Mouse (Mus musculus) kidney, adult 9 months (tissue): Measurements from ENCODE around the gene Ubr2.
A peak's percentile ranks its signal among the peaks of the same experiment; 100 is the strongest.

Experiments used
- DNase-seq: peaks from one replicate; pipeline ENCODE4 v3.0.0; 2022

Gene Ubr2

DNA sequence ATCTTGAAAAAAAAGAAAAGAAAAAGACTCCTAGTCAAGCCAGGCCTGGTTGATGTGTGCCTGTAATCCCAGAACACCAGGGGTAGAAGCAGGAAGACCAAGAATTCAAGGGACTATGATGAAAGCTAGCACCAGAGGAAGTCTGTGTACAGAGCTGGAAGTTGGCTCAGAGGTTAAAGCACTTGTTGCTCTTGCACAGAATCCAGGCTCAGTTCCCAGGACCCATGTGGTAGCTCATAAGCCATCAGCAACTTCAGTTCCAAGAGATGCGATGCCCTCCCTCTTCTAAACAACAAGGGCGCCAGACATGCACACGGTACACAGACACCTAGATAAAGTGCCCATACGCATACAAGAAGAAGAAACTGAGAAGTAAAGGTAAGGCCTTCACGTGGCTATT lies 8.0 kb downstream of the Ubr2 start:
- DNase-seq: no peak

DNA sequence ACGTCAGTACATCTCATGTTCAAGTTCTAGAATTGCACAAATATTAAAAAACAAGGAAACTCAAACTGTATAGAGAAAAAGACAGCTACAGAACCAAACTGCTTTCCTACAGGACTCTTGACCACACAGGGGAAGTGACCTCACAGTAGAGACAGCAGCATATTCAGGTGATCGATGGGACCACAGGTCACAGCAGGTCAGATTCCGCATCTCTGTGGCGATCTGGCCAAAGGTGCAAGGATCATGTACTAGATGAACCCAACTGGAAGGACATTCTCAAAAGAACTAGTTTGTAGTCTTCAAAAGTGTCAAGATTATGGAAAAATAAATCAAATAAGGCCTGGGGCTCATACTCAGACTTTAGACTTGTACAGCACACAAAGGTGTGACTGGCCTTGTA lies 11.5 kb downstream of the Ubr2 start:
- no peak for DNase-seq

DNA sequence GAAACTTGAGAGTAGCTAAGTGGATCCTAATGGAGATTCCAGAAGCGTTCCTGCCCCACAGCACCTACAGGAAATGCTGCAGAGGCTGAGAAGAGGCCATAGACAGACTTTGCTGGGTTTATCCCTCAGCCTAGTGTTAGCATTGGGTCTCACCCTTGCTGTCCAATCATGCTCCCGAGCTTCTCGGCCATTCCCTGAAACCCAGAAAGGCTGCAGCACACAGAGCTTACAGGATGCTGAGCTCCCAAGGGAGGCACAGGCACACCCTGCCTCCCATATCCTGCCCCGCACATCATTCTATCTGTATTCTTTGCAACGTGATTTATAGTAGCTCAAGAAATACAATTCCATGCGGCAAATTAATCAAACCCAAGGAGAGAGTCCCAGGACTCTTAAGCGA lies 13.9 kb downstream of the Ubr2 start:
- DNase-seq: no peak

DNA sequence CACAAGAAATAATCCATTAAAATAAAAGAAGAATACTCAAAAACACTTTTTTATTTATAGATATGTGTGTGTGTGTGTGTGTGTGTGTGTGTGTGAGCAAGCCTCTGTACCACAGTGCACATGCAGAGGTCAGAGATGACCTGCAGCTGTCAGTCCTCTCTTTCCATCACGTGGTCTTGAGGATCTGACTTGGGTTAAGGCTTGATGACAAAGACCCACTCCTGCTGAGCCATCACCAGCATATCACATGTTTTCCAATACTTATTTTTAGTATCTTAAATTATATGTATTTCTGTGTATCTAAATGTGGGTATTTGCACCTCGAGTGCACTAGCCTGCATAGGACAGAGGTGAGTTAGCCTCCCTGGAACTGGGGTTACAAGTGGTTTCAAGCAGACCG lies 14.7 kb downstream of the Ubr2 start:
- no peak for DNase-seq

DNA sequence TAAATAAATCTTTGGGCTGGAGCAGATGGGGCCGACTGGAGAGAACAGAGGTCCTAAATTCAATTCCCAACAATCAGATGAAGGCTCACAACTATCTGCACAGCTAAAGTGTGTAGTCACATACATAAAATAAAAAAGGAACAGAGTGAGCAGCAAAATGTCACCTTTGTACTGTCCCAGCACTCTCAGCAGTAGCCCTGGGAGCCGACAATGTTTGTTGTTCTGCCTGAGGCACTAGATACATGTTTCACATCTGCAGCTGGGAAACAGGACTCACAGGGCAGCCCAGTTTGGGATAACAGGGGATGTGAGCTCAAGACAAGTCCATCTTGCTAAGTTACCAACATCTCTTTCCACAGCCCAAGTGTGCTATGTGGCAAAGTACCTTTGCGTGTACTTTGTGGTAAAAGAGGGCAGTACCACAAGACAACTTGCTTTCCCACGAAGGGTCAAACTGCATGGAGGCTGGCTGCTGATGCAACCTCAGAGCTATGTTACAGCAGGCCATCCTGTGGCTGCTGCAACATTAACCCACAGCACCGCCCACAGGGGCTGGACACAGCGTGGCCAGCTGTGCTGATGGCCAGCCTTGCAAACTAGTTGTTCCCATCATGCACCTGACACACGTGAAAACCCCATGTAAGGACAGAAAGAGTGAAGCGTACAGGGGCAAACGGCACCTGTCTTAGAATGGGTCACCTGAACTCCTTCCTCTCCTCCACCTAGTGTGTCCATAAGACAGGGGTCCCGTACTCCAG lies 15.5 kb downstream of the Ubr2 start:
- DNase-seq: peak; percentile 57

DNA sequence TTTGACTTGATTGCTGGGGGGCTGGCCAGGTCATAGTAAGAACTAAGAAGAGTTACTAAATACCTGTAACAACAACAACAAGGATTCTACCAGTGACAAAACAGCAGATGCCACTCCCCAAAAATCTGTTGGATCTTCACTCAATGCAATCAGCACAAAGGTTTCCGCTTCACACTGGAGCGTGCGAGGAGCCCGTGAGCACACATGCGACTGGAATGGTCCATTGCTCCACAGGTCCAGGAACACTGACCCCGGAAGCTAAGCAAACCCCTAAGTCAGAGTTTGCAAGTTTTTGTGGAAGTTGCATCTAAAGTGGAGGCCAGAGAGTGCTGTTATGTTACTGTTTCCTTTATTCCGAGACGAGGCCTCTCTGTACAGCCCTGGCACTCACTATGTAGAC lies 16.7 kb downstream of the Ubr2 start:
- no peak for DNase-seq

DNA sequence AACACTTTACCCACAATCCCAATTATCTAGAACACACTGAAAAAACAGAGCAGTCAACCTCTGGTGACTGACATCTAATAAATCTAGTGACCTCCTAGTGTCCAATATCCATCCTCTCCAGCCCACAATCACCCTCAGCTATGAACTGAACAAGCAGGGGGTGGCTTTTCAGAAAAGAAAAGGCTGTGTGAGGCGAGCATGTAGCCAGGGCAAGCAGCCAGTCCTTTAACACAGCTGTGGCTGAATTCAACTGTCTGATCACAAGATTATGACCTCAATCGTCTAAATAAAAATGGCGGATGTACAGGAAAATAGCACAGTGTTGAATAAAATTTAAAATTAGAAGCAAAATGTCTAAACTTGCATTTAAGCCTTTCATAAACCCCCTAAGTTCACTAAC lies 22.7 kb downstream of the Ubr2 start:
- no peak for DNase-seq

DNA sequence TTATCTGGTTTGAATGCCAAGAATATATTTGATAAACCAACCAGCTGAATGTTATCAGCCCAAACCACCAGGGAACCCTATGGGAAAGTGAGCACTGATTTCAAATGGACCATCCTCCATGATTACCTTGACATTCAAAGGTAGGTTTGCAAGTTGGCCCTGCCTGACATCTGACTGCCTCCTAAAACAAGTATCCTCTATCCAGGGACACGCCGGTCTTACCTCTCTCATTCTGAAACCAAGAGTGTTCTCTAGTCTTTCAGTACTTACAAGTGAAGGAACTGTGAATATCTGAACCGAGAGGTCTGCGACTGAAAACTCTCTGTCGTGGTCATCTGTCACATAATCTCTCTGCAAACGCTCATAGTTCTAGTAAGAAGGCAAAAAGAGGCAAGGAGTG lies 30.3 kb downstream of the Ubr2 start:
- no peak for DNase-seq

DNA sequence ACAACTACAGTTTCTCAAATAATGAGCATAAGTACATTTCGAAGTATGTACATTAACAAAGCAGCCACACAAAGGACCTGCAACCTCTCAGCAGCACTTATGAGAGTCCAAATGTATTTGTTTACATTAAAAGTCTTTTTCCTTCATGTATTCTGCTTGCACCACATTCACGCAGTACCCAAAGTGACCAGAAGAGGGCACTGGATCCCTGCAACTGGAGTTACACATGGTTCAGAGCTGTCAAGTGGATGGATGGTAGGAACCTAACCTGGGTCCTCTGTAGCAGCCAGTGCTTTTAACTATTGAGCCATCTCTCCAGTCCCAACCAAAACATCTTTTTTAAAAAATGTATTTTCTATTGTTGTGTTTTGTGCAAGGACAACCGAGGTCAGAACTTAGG lies 35.2 kb downstream of the Ubr2 start:
- DNase-seq: peak; percentile 68

DNA sequence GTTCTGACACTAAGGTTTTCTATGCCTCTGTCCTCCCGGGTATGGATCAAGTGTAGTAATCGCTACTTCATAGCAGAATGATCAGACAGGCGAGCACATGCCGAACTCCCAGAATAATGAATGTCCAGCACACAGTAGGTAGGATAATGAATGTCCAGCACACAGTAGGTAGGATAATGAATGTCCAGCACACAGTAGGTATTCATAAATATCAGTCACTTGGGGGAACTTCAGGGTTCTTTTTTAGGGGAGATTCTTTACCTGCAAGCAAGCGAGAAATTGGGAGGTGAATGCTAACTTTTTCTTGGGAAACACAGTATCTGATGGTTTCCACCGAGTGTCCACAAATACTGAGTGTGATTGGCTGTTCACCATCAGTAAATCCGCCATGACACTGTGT lies 37.8 kb downstream of the Ubr2 start:
- DNase-seq: no peak

DNA sequence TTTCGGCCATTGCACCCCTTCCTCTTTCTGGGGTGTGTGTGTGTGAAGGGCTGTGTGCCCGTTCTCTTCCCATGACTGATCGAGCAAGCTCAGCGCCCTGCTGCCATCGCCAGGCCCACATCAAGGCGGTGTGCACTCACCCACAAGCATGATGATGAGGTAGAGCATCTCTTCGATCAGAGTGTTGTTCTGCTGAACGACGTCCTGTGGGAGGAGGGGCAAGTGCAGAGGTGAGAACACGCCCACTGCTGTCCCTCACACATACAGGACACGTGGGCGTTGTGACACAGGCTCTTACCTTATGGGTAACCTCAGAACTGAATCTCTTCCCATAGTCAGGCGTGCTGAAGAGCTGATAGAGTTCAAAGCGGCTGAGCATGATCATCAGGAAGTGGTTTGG lies 43.5 kb downstream of the Ubr2 start:
- DNase-seq: no peak

DNA sequence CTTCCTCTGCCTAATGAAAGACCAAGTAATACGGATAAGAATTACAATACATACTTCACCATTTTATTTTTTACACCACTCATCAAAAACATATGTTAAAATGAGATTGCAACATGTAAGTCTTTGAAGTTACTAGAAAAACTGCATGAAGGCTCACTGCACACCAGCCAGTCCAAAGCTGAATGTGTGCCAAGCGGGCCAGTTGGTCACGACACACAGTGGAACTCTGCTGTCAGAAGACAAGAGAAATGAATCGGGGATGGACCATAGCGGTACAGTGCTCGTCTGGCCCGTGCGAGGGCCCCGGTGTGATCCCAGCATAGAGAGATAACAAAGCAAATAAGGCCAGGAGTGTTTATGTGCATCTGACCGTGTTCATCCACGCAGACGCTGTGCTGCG lies 47.2 kb downstream of the Ubr2 start:
- no peak for DNase-seq

DNA sequence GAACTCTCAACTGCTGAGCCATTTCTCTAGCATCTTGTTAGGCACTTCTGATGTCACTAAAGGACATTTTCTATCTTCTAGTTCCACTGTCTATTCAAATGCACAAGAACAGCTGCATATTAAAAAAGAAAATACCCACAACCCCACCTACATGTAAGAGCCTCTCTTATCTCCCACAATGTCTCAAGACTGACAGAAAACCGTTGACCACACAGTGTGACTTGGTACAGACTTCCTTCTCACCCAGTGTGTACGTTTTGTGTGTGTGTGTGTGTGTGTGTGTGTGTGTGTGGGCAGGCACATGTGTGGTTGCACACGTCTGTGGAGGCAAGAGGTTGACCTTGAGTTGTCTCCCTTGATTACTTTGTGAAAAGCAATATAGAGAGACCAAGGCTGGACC lies 48.2 kb downstream of the Ubr2 start:
- DNase-seq: no peak

DNA sequence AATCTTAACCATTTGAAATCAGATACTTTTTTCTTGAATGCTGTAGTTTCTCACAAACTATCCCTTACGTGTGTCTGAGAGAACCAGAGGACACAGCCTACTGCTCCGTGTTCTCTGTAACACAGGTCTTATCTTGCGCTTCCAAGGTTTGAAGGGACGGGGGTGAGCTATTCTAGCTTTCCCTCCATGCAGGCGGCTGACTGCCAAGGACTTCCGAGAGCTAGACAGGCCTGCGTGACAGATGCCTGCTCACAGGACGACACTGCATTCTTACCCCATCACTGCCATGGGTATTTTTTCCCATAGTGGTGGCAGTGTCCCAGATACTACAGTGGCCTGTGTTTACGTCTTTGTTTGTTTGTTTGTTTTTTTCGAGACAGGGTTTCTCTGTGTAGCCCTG lies 50.1 kb downstream of the Ubr2 start:
- DNase-seq: no peak

DNA sequence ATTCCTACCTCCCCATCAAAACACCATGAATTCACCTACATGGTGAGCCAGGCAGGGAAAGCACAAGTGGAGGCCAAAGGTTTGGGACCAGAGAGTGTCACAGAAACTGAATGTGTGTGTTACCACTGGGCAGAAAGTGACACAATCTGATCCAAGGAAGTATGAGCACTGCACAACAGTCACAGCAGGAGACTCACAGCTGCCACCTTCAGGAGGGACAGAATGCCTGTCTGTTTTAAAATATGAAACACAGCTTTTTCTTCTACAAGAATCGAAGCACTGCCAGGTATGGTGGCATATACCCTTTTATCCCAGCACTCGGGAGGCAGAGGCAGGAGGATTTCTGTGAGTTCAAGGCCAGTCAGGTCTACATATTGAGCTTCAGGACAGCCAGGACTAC lies 52.3 kb downstream of the Ubr2 start:
- no peak for DNase-seq

DNA sequence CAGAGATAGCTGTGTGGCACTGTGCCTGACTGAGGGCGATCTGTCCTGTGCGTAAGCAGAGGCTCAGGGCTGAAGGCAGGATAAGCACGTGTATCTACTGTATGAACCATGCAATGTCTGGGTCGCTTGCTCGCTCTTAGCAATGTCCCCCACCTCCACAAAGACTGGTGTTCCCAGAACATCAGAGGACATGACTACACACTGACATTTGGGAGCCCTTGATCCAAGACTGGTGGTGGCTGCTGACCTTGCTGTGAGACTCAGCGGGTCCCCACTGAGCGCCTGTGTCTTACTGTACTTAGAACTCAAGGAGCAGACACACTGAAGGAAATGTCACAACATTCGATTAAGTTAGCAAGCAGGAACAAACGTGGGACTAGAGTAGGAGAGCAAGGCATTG lies 64.1 kb downstream of the Ubr2 start:
- DNase-seq: no peak

DNA sequence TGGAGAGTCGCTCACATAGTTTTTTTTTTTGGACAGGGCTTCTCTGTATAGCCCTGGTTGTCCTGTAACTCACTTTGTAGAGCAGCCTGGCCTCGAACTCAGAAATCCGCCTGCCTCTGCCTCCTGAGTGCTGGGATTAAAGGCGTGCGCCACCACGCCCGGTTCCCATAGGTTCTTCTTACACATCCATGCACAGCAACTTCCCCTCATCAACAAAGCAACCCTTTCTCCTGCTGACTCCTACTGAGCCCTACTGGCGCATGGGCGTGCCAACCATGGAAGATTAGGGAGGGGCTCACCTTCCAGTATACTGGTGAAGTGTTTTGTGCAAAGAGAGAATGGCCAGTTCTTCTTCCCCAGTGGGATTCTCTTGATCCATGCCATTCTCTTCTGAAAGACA lies 67.9 kb downstream of the Ubr2 start:
- no peak for DNase-seq

DNA sequence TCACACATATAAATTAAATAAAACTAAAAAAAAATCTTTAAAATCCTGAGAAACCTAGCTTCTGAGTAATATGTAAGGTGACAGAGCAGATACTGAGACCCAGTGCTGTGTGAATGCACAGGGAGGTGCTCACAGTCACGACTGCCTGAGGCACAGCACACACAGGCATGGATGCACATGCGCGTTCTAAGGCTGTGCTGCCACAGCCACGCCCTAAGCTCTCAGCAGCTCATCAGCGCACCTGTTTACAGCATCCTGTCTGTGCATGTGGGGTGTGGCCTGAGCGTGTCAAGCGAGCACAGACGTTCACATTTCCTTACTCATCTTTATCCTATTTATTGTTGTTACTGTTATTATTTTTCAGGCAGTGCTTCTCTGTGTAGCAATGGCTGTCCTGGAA lies 69.9 kb downstream of the Ubr2 start:
- DNase-seq: no peak

DNA sequence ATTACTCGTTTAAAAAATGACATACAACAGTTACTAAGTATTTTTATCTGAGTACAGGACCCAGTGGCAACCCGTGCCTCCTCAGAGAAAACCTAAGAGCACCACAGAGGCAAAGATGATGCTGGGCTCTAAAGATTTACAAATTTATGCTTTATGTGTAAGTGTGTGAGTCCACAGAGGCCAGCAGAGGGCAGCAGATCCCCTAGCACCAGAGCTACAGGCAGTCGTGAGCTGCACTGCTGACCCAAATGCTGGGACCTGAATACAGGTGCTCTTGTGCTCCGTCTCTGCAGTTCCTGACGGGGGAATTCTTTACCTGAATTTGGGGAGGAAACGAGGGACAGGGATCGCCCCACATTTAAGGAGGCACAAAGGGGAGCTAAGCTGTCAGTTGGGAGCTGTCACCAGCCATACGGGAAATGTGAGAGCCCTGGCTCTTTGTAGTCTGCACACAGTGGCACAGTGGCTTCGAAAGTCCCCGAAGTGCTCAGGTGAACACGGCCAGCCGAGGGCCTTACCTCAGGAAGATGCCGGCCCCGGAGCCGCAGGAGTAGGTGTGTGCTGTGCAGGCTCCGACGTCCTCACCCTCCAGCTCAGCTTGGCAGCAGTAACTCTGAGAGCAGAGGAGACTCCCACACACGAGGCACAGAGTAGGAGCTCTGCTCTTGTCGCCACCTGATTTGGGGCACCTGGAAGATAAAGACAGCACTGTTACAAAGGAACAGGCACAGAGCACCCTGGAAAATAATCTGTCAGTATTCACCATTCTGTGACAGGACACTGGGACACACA lies 76.6 kb downstream of the Ubr2 start:
- DNase-seq: peak; percentile 52

DNA sequence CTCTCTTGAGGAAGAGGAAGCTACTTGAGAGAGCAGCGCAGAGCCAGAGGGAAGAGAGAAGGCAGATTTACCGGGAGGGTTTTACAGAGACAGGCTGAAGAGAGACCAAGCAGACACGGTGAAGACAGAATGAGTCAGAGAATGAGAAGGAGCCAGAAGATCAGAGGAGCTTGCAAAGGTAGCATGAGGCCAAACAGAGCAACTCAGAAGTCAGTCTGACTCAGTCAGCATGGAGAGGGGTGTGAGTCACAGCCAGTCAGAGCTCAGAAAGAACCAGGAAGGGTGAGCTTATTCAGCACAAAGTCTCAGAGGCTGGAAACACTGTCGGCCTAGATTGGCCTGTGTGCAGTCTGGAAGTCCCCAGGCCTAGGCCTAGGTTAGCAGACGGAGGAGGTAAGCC lies 77.4 kb downstream of the Ubr2 start:
- DNase-seq: no peak

DNA sequence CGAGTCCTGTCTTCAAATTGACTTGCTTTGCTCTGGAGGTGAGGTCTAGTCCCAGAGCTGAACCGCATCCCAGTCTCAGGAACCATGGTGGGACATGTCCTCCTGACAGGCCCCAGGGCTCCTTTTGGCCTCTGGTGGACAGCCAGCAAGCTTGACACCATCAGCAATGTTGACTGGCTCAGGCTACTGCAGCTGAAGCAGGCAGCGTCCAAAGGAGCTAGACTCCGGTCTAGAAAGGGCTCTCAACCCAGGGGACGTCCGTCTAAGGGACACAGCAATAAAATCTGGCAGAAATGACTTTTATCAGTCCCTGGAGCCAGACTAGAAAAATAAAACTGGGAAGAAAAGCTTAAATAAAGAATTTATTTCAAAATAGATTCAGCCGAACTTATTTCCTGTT lies 80.5 kb downstream of the Ubr2 start:
- peak; percentile 12 for DNase-seq

DNA sequence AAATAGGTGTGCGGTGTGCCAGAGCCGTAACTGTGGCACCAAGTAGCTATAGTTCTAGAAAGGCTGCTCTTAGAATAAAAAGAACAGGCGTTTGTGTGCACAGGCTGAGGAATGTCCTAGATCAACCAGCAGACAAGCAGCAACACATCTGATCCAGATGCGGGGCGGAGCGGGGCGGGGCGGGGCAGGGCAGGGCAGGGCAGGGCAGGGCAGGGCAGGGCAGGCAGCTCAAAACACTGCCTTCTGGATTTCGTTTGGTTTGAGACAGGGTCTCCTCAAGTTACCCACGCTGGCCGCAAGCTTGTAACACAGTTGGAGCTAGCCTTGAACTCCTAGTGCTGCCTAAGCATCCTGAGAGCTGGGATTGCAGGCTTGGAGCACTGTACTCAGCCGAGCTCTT lies 81.1 kb downstream of the Ubr2 start:
- no peak for DNase-seq

DNA sequence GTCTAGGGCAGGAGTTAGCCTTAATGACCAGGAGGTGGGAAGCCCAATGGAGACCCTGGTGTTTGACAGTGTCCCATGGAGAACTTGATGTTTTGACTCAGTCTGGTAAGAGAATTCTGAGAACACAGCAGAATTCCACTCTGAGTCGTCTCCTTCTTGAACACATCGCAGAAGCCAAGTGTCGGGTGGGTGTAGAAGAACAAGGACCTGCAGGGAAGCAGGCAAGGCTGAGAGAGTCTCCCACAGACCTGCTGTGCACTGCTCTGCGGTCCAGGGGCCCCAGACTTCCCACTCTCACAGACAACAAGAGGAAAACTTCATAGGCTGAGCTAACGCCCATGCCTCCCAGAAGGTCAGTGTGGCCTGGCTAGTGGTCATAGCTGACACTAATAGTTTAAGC lies 82.6 kb downstream of the Ubr2 start:
- DNase-seq: no peak

DNA sequence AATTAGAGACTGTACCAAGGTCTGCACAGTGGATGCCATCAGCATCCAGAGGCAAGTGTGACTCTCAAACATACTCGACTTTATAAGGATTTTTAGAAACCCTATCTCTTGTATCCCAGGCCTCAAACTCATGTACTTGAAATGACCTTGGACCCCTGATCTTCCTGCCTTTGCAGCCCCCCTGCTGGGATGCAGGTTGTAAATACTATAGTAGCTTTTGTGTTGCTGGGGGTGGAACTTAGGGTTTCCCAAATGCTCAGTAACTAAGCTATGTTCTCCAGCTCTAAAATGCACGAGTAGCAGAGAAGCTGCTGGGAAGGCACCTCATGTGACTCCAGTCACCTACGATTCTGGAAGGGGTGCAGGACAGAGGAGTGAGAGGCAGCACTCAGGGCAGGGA lies 83.4 kb downstream of the Ubr2 start:
- no peak for DNase-seq

DNA sequence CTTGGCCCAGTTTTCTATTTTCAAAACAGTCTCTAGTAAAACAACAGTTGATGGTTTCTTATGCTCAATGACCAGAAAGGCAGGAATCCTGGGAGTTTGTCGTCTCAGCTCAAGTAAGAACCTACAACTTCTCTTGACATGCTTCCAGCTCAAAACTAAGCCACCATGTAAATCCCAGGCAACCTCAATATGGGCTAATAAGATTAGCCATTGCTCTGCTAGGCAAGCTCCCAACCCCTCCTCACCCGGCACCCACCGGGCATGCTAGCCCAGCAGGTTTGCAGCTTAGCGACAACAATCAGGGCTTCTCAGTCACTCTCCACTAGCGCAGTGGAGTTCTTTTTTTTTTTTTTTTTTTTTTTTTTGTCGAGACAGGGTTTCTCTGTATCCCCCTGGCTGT lies 84.2 kb downstream of the Ubr2 start:
- no peak for DNase-seq
